8 mouse cellular contexts compared by ENCODE assay signal in the genomic region with DNA sequence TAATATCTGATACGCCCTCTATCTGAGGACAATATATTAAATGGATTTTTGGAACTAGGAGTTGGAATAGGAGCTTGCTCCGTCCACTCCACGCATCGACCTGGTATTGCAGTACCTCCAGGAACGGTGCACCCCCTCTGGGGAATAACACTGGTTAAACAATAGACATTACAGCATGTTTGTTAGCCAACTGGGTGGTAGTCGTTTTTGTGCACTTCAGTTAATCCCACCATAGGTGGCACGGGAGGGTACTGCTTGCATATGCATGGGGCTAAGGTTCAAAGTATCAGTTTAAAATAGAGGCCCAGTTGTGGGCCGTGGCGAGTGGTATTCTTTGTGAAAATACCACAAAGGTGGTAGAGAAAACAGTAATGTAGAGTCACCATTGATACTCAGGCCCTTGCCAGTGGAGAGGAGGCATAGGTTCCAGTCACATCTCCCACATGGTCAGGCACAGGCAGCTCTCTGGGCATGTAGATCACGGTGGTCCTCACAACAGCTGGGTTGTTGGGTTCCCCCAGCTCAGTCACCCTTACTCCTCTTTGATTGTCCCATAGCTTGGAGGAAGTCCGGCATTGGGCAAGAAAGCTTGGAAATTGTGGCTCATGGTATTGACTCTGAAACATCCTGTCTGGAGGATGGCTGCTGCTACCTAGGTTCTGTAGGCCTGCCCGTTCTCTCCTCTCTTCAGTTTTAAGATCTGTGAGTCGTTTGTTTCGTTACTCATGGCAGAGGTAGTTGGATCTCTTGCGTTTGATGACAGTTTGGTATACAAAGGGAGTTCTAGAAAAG. TPM values are rescaled to one million over a fixed set of nuclear protein-coding genes. Genes with fewer than 3 reads are reported as not detected.
DNase-seq lines count a peak whose midpoint lies in the region; ATAC-seq and TF ChIP-seq lines count a peak whose summit lies in the region.

No protein-coding gene starts in this region.

- 8% methylated on average over 15 of the region's 15 CpGs for WGBS in hindbrain, embryonic 11.5 days

- DNase-seq in gastrocnemius, adult 18-20 months (ENCODE audit: low spot score) = peak; percentile 10
- no peak for DNase-seq in gastrocnemius, postnatal 36 days
- peak; percentile 89 for DNase-seq in brain, adult 2 months (ENCODE audit: low read depth, low spot score)
- DNase-seq in hindbrain, embryonic 11.5 days (ENCODE audit: low spot score) = peak; percentile 82
- peak; percentile 20 to 25 for DNase-seq in left cerebral cortex, adult 2 months (ENCODE audit: extremely low spot score in 1 of 2, low spot score in 2 of 2)
- DNase-seq in right cerebral cortex, postnatal 36 days (ENCODE audit: low spot score in 2 of 2) = peak; percentile 18 to 21

- H3K9ac ChIP-seq in hindbrain, embryonic 11.5 days (ENCODE audit: low read depth, low read length) = peak overlapping the region; percentile 52; the same call in 1 of the 2 replicates

- no peaks in the 10 kb centered on the region for H3K27me3 ChIP-seq in hindbrain, embryonic 11.5 days (ENCODE audit: control insufficient read depth, insufficient read depth, low read length)
- H3K27me3 ChIP-seq in megakaryocyte, embryonic 14.5 days (replicated peaks) = no peaks in the 10 kb centered on the region

- no peak for TF ChIP-seq CTCF in left cerebral cortex, adult 2 months (IDR thresholded peaks at IDR 0.05)

- H3K9me3 ChIP-seq in hindbrain, embryonic 11.5 days (ENCODE audit: control insufficient read depth, low read length) = no peaks in the 10 kb centered on the region
- H3K9me3 ChIP-seq in megakaryocyte, embryonic 14.5 days = no peaks in the 10 kb centered on the region

- peak; percentile 62 for ATAC-seq in erythroid progenitor cell, adult 5-6 weeks (replicated peaks; ENCODE audit: low FRiP score, poor library complexity, severe bottlenecking)
- peak; percentile 90 for ATAC-seq in hindbrain, embryonic 11.5 days (ENCODE audit: low FRiP score)

- H3K4me2 ChIP-seq in hindbrain, embryonic 11.5 days (replicated peaks; ENCODE audit: low read depth, low read length) = peak overlapping the region; percentile 54

- no peaks in the 10 kb centered on the region for H3K36me3 ChIP-seq in hindbrain, embryonic 11.5 days (ENCODE audit: control insufficient read depth, insufficient read depth, low read length)
- H3K36me3 ChIP-seq in megakaryocyte, embryonic 14.5 days (replicated peaks; ENCODE audit: low read length) = no peaks in the 10 kb centered on the region

- no peaks in the 10 kb centered on the region for H3K4me1 ChIP-seq in hindbrain, embryonic 11.5 days (replicated peaks; ENCODE audit: control insufficient read depth, insufficient read depth, low read length)
- H3K4me1 ChIP-seq in megakaryocyte, embryonic 14.5 days = peaks cover 77% of the 10 kb centered on the region

- H3K27ac ChIP-seq in hindbrain, embryonic 11.5 days (ENCODE audit: low read depth, low read length) = peak overlapping the region; percentile 72
- peak overlapping the region; percentile 90; the same call in 1 of the 2 replicates for H3K27ac ChIP-seq in left cerebral cortex, adult 2 months

- peak overlapping the region; percentile 32 for H3K4me3 ChIP-seq in hindbrain, embryonic 11.5 days (ENCODE audit: low read depth, low read length)
- peak overlapping the region; percentile 56 for H3K4me3 ChIP-seq in left cerebral cortex, adult 2 months
- peak overlapping the region; percentile 87 for H3K4me3 ChIP-seq in megakaryocyte, embryonic 14.5 days (replicated peaks)

- intact Hi-C loops in gastrocnemius, postnatal 36 days (cut with DNase I) = no loop called here
- intact Hi-C loops in left cerebral cortex, adult 2 months (cut with DNase I) = no loop called here

RNA-seq across cellular contexts. Expression of gene Pecr, which starts 28.9 kb away (rescaled TPM):
- total RNA-seq in gastrocnemius, adult 18-20 months (2021) = 10 to 100 TPM; 16.2 to 19.0 TPM
- total RNA-seq in gastrocnemius, postnatal 36 days (2021) = 10 to 100 TPM; 16.6 to 18.9 TPM
- 1.7 TPM in 1 of 2 replicates, not detected in the other for total RNA-seq in erythroid progenitor cell, adult 5-6 weeks (2015; ENCODE audit: low replicate concordance)
- 1.4 TPM in 1 of 2 replicates, not detected in the other for total RNA-seq in erythroid progenitor cell, adult 5-6 weeks (2017; ENCODE audit: low replicate concordance)
- 14.0 and 16.4 TPM in 2 replicates for polyA plus RNA-seq in hindbrain, embryonic 11.5 days (2014; fragmentation: Nextera tagmentation; extraction: Ambion mirVana)
- 1 to 10 TPM; 4.8 to 5.6 TPM for total RNA-seq in left cerebral cortex, adult 2 months (2021)
- polyA plus RNA-seq in megakaryocyte, embryonic 14.5 days (2012; ENCODE audit: insufficient read depth, low replicate concordance) = 3.8 TPM in 1 of 2 replicates, not detected in the other

RNA-seq across cellular contexts. Expression of gene Tmem169, which starts 28.9 kb away (rescaled TPM):
- under 1 TPM in 1 of 2 experiments, not detected in 1; 0.11 TPM for total RNA-seq in gastrocnemius, adult 18-20 months (2021)
- total RNA-seq in gastrocnemius, postnatal 36 days (2021) = not detected
- not detected in 2 replicates for total RNA-seq in erythroid progenitor cell, adult 5-6 weeks (2015; ENCODE audit: low replicate concordance)
- total RNA-seq in erythroid progenitor cell, adult 5-6 weeks (2017; ENCODE audit: low replicate concordance) = not detected in 2 replicates
- 25.5 TPM in 2 replicates for polyA plus RNA-seq in hindbrain, embryonic 11.5 days (2014; fragmentation: Nextera tagmentation; extraction: Ambion mirVana)
- total RNA-seq in left cerebral cortex, adult 2 months (2021) = 10 to 100 TPM; 17.7 to 19.4 TPM
- polyA plus RNA-seq in megakaryocyte, embryonic 14.5 days (2012; ENCODE audit: insufficient read depth, low replicate concordance) = 0.03 TPM in 1 of 2 replicates, not detected in the other

RNA-seq across cellular contexts. Expression of gene Mreg, which starts 43.2 kb away (rescaled TPM):
- 10 to 100 TPM; 49.9 to 54.3 TPM for total RNA-seq in gastrocnemius, adult 18-20 months (2021)
- 10 to 100 TPM; 38.1 to 52.4 TPM for total RNA-seq in gastrocnemius, postnatal 36 days (2021)
- total RNA-seq in erythroid progenitor cell, adult 5-6 weeks (2015; ENCODE audit: low replicate concordance) = 1.4 TPM in 1 of 2 replicates, not detected in the other
- total RNA-seq in erythroid progenitor cell, adult 5-6 weeks (2017; ENCODE audit: low replicate concordance) = 0.39 TPM in 1 of 2 replicates, not detected in the other
- polyA plus RNA-seq in hindbrain, embryonic 11.5 days (2014; fragmentation: Nextera tagmentation; extraction: Ambion mirVana) = 15.6 and 24.1 TPM in 2 replicates
- 1 to 10 TPM; 4.1 to 4.9 TPM for total RNA-seq in left cerebral cortex, adult 2 months (2021)
- 0.26 TPM in 1 of 2 replicates, not detected in the other for polyA plus RNA-seq in megakaryocyte, embryonic 14.5 days (2012; ENCODE audit: insufficient read depth, low replicate concordance)

RNA-seq across cellular contexts. Expression of gene Xrcc5, which starts 52.0 kb away (rescaled TPM):
- 10 to 100 TPM; 22.2 to 24.5 TPM for total RNA-seq in gastrocnemius, adult 18-20 months (2021)
- 10 to 100 TPM; 15.4 to 19.8 TPM for total RNA-seq in gastrocnemius, postnatal 36 days (2021)
- 2.1 and 7.9 TPM in 2 replicates for total RNA-seq in erythroid progenitor cell, adult 5-6 weeks (2015; ENCODE audit: low replicate concordance)
- total RNA-seq in erythroid progenitor cell, adult 5-6 weeks (2017; ENCODE audit: low replicate concordance) = 3.1 and 5.9 TPM in 2 replicates
- 53.2 and 57.5 TPM in 2 replicates for polyA plus RNA-seq in hindbrain, embryonic 11.5 days (2014; fragmentation: Nextera tagmentation; extraction: Ambion mirVana)
- 10 to 100 TPM; 16.9 to 18.2 TPM for total RNA-seq in left cerebral cortex, adult 2 months (2021)
- polyA plus RNA-seq in megakaryocyte, embryonic 14.5 days (2012; ENCODE audit: insufficient read depth, low replicate concordance) = 0.62 TPM in 1 of 2 replicates, not detected in the other

Comparison
In these comparisons a context has a peak if more than half of its experiments do, and no peak if none do; other contexts are left out.
1. DNase-seq: peak in gastrocnemius, adult 18-20 months (single experiment), brain, adult 2 months (single experiment), hindbrain, embryonic 11.5 days (single experiment), left cerebral cortex, adult 2 months (2 of 2) and right cerebral cortex, postnatal 36 days (2 of 2); none in gastrocnemius, postnatal 36 days (0 of 2).
2. H3K4me3 ChIP-seq: peak in every context shown above with its lines; median percentile 87 in megakaryocyte, embryonic 14.5 days; 56 in left cerebral cortex, adult 2 months; 32 in hindbrain, embryonic 11.5 days.
3. RNA of gene Tmem169, which starts 28.9 kb away (total RNA-seq): 17.7 to 19.4 TPM in left cerebral cortex, adult 2 months; 0.11 TPM in gastrocnemius, adult 18-20 months, not detected in gastrocnemius, postnatal 36 days and not detected in erythroid progenitor cell, adult 5-6 weeks; every median in the first group is over 10 times any median in the second.
4. RNA of gene Mreg, which starts 43.2 kb away (total RNA-seq): 49.9 to 54.3 TPM in gastrocnemius, adult 18-20 months and 38.1 to 52.4 TPM in gastrocnemius, postnatal 36 days; 4.1 to 4.9 TPM in left cerebral cortex, adult 2 months and 0.39 to 1.4 TPM in erythroid progenitor cell, adult 5-6 weeks; every median in the first group is over 4 times any median in the second.